Mouse (Mus musculus) neutrophil, adult 65 days (primary cell): Measurements from ENCODE around the gene Mtpn. TPM values are rescaled to one million over a fixed set of nuclear protein-coding genes. Genes with fewer than 3 reads are reported as not detected.

Experiments
- total RNA-seq: library from RNA; stranded (reverse); gene quantifications from 2 replicates; pipeline ENCODE4 v1.2.4, GENCODE M21; 2023

The Mtpn gene
- total RNA-seq = 132 and 139 TPM in 2 replicates

DNA sequence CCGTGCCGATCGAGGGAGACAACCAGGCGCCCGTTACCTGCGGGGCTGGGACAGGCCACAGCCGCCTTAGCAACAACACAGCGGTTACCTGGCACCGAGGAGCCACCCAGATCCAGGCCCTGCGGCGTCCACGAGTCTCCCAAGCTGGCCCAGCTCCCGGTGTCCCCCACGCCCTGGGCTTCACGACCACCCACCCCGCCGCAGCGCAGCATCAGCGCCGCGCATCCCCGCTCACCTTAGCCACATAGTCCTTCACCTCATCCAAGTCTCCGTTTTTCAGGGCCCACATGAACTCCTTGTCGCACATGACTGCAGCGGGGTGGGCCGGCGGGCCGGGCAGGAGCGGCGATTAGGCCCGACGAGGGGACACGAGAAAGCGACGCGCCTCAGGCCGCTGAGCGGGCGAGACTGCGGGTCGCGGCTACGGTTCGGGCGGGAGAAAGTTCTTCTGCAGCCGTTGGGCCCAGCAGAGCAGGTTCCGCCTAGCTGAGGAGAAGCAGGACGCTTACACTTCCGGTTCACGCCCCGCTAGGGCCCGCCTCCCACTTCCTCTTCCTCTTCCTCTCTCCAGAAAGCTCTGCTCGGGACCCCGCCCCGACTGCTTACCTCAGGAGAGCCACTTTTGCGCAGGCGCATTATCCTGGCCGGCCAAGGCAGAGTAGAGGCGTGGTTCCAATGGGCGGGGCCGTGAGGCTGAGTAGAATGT lies at the start of gene Mtpn:
Gene Mtpn, minus strand, starts transcription at position 585 of the 706 bp plus-strand sequence.

Other genes with a start within 250 kb of the Mtpn start
- not detected in 2 replicates for gene Slc13a4, start 231.8 kb downstream of the Mtpn start, total RNA-seq
- gene Fam180a, start 213.7 kb downstream of the Mtpn start, total RNA-seq = not detected in 2 replicates